Mouse (Mus musculus) mature B cell (primary cell): ENCODE results near the gene Mbd4.
"Not testable (repeated sequence)": the region's sequence is repeated elsewhere in the genome, so short reads cannot be mapped to it uniquely, and the experiment has no call there.

ENCODE experiments used
- in situ Hi-C: fragments of 300-500 bp; cut with MboI; formaldehyde crosslinking; loops from 2 replicates; pipeline ENCODE4 v1.14.3; 2019

Mbd4 gene

GRCm38 (mm10) chr6:115860027-115860556 is 6.9 kb upstream of the Mbd4 start:
- in situ Hi-C loops = no loop called here

- in situ Hi-C loops = no loop called here
These were observed 6.1 kb upstream of the Mbd4 start for GRCm38 (mm10) chr6:115859258-115859657.

GRCm38 (mm10) chr6:115856361-115856745 is 3.2 kb upstream of the Mbd4 start:
- in situ Hi-C loops = no loop called here

- in situ Hi-C loops = no loop called here
These were observed 2.7 kb upstream of the Mbd4 start for GRCm38 (mm10) chr6:115855733-115856360.

- in situ Hi-C loops = no loop called here
These were observed 1.3 kb upstream of the Mbd4 start for GRCm38 (mm10) chr6:115854432-115854831.

- in situ Hi-C loops = no loop called here
These were observed 814 bp upstream of the Mbd4 start for GRCm38 (mm10) chr6:115853985-115854384.

GRCm38 (mm10) chr6:115852446-115853090 is 603 bp downstream of the Mbd4 start:
- in situ Hi-C loops = no loop called here

GRCm38 (mm10) chr6:115848598-115849304 is 4.4 kb downstream of the Mbd4 start:
- in situ Hi-C loops = no loop called here

GRCm38 (mm10) chr6:115846640-115847411 is 6.3 kb downstream of the Mbd4 start:
- in situ Hi-C loops = no loop called here

GRCm38 (mm10) chr6:115845006-115845405 is 8.2 kb downstream of the Mbd4 start:
- in situ Hi-C loops = no loop called here

GRCm38 (mm10) chr6:115838745-115839144 is 14.4 kb downstream of the Mbd4 start:
- in situ Hi-C loops = no loop called here

GRCm38 (mm10) chr6:115838161-115838597 is 15.0 kb downstream of the Mbd4 start, which contains the start of gene Efcab12:
Gene Efcab12, minus strand, starts transcription at chr6:115838412.
- in situ Hi-C loops = no loop called here

GRCm38 (mm10) chr6:115833861-115834260 is 19.3 kb downstream of the Mbd4 start:
- in situ Hi-C loops = no loop called here

- in situ Hi-C loops = no loop called here
These were observed 20.9 kb downstream of the Mbd4 start for GRCm38 (mm10) chr6:115832152-115832850.

GRCm38 (mm10) chr6:115830779-115831601 is 22.2 kb downstream of the Mbd4 start:
- in situ Hi-C loops = no loop called here

GRCm38 (mm10) chr6:115823850-115824464 is 29.2 kb downstream of the Mbd4 start:
- in situ Hi-C loops = not testable (repeated sequence)

GRCm38 (mm10) chr6:115821216-115821993 is 31.8 kb downstream of the Mbd4 start:
- in situ Hi-C loops = no loop called here

- in situ Hi-C loops = no loop called here
These were observed 35.0 kb downstream of the Mbd4 start for GRCm38 (mm10) chr6:115818129-115818528.

GRCm38 (mm10) chr6:115815041-115815440 is 38.1 kb downstream of the Mbd4 start:
- in situ Hi-C loops = no loop called here
